Mouse (Mus musculus) bone marrow macrophage, adult 2 months (primary cell): ENCODE results near the gene Tep1.

Experiments
- CTCF ChIP-seq: IDR thresholded peaks from 2 replicates; pipeline ENCODE4 v1.5.1; 2012; ENCODE audit warnings: low read depth, mild to moderate bottlenecking, low read length, moderate library complexity
- POLR2A ChIP-seq: IDR thresholded peaks from 2 replicates; pipeline ENCODE4 v1.6.1; 2012; ENCODE audit warnings: mild to moderate bottlenecking, low read depth, low read length, borderline replicate concordance

DNA sequence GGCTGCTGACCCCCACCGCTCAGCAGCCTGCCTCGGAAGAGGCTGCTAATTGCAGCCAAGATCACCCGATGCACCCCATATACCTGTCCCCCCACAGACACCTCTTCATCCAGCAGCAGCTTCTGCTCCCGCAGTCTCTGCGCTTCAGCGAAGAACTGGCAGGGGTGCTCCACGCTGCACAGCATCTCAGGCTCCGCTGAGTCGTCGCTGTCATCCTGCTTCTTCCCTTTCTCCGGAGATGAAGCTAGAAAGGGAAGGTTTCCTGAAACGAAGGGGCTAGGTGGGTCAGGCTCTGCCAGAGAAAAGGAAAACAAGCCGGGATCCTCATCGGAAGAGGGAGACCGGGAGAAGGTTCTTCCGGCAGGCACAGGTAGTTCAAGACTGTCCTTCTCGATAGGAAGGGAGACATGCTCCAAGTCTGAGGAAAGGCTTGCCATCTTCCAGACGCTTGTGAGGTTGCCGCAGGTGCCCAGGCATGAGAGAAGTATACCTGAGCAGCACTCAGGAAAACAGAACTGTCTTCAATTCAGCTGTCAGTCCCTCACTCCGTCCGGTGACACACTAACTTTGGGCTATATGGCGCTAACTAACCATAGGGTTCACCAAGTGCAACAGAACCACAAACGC is 26.5 kb upstream of the Tep1 start:
- TF ChIP-seq CTCF, result no peak
- no peak for TF ChIP-seq POLR2A
